Mouse (Mus musculus) brain, embryonic 14.5 days (tissue): ENCODE results near the gene 9230102O04Rik.

Source experiments
- CTCF ChIP-seq: fragments of 200-500 bp; IDR thresholded peaks from 2 replicates; pipeline ENCODE4 v1.5.1; 2012; ENCODE audit warnings: inconsistent platforms, mild to moderate bottlenecking, moderate library complexity, borderline replicate concordance; ENCODE audit not compliant: insufficient read depth, insufficient read length; ENCODE audit errors: extremely low read depth
- POLR2A ChIP-seq: fragments of 200-500 bp; IDR thresholded peaks from 2 replicates; pipeline ENCODE4 v1.6.1; 2012; ENCODE audit warnings: mild to moderate bottlenecking, inconsistent platforms, borderline replicate concordance; ENCODE audit not compliant: poor library complexity, insufficient read depth, insufficient read length, severe bottlenecking; ENCODE audit errors: extremely low read depth

GRCm38 (mm10) chr2:9873757-9874156 lies 15.6 kb downstream of the 9230102O04Rik start:
- no peak for TF ChIP-seq CTCF
- no peak for TF ChIP-seq POLR2A
